Mouse (Mus musculus) neural tube, embryonic 12.5 days (tissue): ENCODE results near the gene Mnd1. TPM values are rescaled to one million over a fixed set of nuclear protein-coding genes. Genes with fewer than 3 reads are reported as not detected.

Experiments used
- ATAC-seq: fragments of 200-750 bp; cut with Nextera tagmentation; 2 replicates; pipeline ENCODE4 v1.8.0; 2017; ENCODE audit warnings: low read depth, mild to moderate bottlenecking, moderate TSS enrichment, moderate library complexity; ENCODE audit not compliant: low FRiP score
- H3K27ac ChIP-seq: fragments of 300-500 bp; sonication (generic); 2 replicates; pipeline ENCODE4 v1.5.1; 2016
- H3K27me3 ChIP-seq: fragments of 300-500 bp; sonication (generic); replicated peaks from 2 replicates; pipeline ENCODE4 v1.6.1; 2016; ENCODE audit warnings: mild to moderate bottlenecking
- H3K36me3 ChIP-seq: fragments of 300-500 bp; sonication (generic); 2 replicates; pipeline ENCODE4 v1.6.1; 2016; ENCODE audit warnings: mild to moderate bottlenecking
- H3K4me1 ChIP-seq: fragments of 300-500 bp; sonication (generic); 2 replicates; pipeline ENCODE4 v1.6.1; 2016
- H3K4me2 ChIP-seq: fragments of 300-500 bp; sonication (generic); replicated peaks from 2 replicates; pipeline ENCODE4 v1.6.1; 2016; ENCODE audit warnings: mild to moderate bottlenecking
- H3K4me3 ChIP-seq: fragments of 300-500 bp; sonication (generic); 2 replicates; pipeline ENCODE4 v1.5.1; 2016
- H3K9ac ChIP-seq: fragments of 300-500 bp; sonication (generic); 2 replicates; pipeline ENCODE4 v1.6.1; 2016; ENCODE audit warnings: mild to moderate bottlenecking
- H3K9me3 ChIP-seq: fragments of 300-500 bp; sonication (generic); 2 replicates; pipeline ENCODE4 v1.6.1; 2016; ENCODE audit warnings: mild to moderate bottlenecking
- WGBS: fragments of 180-500 bp; shearing (Covaris S2); methylation state at CpG from one replicate; pipeline ENCODE4 v1.1.7; 2016; 5-methylcytosine and 5-hydroxymethylcytosine counted together
- polyA plus RNA-seq: library from polyadenylated mRNA; unstranded; fragments of >200 nt; fragmentation: Nextera tagmentation; extraction: Ambion mirVana; gene quantifications from 2 replicates; pipeline ENCODE4 v1.2.1, GENCODE M21; 2016

Mnd1 gene
- polyA plus RNA-seq, result 5.5 and 6.2 TPM in 2 replicates

DNA sequence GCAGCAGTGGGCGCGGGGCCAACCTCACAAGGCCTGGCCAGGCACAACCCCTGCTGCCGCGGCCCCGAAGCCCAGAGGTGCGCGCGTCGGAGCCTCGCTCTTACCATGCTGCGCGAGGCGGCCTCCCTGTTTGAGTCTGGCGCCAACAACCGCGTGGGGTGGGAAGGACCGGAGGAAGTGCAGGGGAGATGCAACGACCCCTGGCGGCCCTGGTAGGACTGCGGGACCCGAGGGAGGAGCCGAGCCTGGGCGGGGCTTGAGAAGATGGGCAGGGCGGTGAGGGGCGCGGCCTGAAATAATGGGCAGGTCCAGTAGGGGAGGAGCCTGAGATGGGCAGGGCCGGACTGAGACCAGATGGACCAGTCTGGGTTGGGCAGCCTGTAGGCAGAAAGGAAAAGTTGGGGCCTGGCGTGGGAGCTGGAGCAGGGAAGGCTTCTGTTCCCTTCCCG is at the start of gene Mnd1:
TSS of gene Mnd1 (minus strand) at position 229 of the 449 bp plus-strand sequence.
- ATAC-seq, result peak; percentile 98
- WGBS, result under 1% methylated on average over 29 of the region's 29 CpGs
- peak within 1 kb of the TSS; percentile 45 for H3K4me3 ChIP-seq
- peaks cover 7% of the 10 kb centered on the region; the same call in 1 of the 2 replicates for H3K4me1 ChIP-seq
- H3K4me2 ChIP-seq, result peak within 1 kb of the TSS; percentile 96
- no peaks in the 10 kb centered on the region for H3K27me3 ChIP-seq
- H3K36me3 ChIP-seq, result peaks cover 17% of the 10 kb centered on the region
- H3K27ac ChIP-seq, result no peak within 1 kb of the TSS
- H3K9me3 ChIP-seq, result no peaks in the 10 kb centered on the region
- peak within 1 kb of the TSS; percentile 56 for H3K9ac ChIP-seq

DNA sequence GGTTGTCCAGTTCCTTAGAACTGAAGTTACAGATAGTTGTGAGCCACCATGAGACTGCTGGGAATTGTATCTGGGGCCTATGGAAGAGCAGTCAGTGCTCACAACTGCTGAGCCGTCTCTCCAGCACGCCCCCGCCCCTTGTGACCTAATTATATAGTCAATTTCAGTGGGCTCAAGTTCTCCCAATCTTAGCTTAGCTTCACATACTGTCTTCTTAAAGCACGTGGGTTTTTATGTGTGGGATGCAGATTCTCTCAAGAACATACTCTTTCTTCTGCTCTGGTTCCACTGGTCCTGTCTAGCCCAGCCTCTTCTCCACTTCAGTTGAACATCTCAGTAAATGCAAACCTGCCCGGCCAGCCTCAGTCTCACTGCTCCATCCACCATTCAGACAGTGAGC is 49.1 kb upstream of the Mnd1 start:
- Histone ChIP-seq H3K36me3 (peaks cover 56% of the 10 kb centered on the region), H3K27ac (no peak overlapping the region), H3K9me3 (no peaks in the 10 kb centered on the region), H3K4me1 (peaks cover 11% of the 10 kb centered on the region), H3K4me2 (no peak overlapping the region), H3K27me3 (no peaks in the 10 kb centered on the region), H3K4me3 (no peak overlapping the region), H3K9ac (no peak overlapping the region)
- ATAC-seq, result no peak
- 92% methylated on average over 5 of the region's 5 CpGs for WGBS

DNA sequence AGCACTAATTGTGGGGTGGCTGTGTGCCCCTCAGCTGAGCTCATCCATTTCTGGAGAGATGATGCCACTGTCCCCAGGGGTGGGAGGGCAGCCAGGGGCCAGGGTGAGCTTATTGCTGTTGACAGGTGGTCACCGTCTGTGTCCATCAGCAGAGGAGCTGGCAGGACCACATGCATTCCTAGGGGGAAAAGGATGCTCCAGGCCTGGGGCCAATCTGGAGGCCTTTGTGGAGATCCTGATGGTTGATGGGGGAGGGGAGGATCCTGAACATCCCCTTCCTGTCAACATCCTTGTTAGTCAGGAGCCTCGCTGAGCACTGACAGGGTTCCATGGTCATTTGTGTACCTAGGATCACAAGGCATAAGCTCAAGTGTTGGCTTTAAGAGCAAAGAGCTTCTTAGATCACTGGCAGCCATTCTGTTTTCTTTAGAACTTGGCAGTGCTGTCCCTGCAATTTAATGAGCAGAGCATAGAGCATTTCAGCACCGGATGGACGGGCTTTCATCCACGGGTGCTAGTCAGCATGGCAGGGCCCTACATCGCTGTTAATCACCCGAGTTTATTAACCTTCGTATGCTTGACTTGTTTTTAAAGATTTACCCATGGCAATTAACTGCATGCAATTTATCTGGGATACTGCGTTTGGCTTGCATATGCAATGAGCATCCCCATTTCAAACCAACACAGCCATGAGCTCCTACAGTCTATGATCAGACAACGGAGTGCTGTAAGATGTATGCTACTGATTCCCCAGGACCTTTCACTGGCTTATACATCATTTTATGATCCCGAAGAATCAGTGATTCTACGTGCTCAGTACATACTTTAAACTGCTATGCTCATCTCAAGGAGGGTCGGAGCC is 45.2 kb upstream of the Mnd1 start:
- Histone ChIP-seq H3K27ac (no peak overlapping the region), H3K27me3 (no peaks in the 10 kb centered on the region), H3K9me3 (no peaks in the 10 kb centered on the region), H3K4me1 (peaks cover 6% of the 10 kb centered on the region; the same call in 1 of the 2 replicates), H3K36me3 (peaks cover 31% of the 10 kb centered on the region), H3K9ac (no peak overlapping the region), H3K4me2 (no peak overlapping the region), H3K4me3 (no peak overlapping the region)
- 49% methylated on average over 13 of the region's 13 CpGs for whole genome bisulfite sequencing
- ATAC-seq, result peak; percentile 85

DNA sequence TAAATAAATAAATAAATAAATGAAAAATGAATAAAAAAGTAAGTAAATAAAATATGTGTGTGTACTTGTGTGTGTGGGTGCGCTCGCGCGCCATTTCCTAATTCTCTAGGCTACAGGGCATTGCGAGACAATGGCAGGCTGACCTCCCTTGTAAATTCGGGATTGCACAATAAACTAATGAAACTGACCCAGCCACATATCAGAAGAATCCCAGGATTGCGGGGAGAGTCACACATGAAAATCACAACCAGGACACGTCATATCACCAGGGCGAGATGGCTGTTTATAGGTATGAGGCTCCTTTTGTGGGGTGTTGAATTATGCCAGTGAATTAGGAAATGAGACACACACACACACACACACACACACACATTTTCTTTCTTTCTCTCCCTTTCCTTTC is 43.9 kb upstream of the Mnd1 start:
- WGBS, result 90% methylated on average over 9 of the region's 9 CpGs
- H3K27me3 ChIP-seq, result no peaks in the 10 kb centered on the region
- no peak for ATAC-seq
- no peaks in the 10 kb centered on the region for H3K9me3 ChIP-seq
- peaks cover 23% of the 10 kb centered on the region for H3K36me3 ChIP-seq
- no peak overlapping the region for H3K9ac ChIP-seq
- peaks cover 6% of the 10 kb centered on the region; the same call in 1 of the 2 replicates for H3K4me1 ChIP-seq
- no peak overlapping the region for H3K4me3 ChIP-seq
- H3K27ac ChIP-seq, result no peak overlapping the region
- no peak overlapping the region for H3K4me2 ChIP-seq

DNA sequence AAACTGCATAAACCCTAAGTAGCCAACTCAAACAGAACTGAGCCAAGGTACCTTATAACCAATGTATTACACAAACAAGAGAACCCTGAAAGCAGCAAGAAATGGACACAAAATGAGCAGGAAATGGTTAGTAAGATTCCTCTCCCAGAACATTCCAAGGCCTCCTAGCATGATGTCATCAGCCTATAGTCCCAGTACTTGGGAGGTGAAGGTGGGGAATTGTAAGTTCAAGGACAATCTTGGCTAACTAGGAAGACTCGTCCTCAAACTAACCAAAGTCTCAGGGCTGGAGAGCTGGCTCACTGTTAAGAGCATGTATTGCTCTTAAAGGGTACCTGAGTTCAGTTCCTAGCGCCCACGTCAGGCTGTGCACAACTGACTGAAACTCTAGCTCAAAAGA is 42.6 kb upstream of the Mnd1 start:
- 97% methylated on average over 3 of the region's 3 CpGs for WGBS
- no peaks in the 10 kb centered on the region for H3K27me3 ChIP-seq

DNA sequence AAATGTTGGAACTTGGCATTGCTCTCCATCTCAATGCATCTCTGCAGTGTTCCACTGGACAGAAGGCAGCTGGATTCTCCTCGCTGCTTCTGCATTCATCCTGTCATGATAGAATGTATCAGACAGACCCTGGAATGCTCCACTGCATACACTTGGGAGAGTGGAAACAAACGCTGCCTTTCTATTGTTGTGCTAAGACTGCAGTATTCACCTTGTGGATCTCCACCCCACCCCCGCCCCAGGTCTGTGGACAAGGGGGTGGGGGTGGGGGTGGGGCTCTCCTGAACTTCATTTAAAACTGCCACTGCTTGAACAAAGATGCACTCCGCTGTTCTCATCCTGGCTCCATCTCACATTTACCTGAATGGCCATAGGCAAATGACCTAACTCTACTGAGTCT is 38.3 kb upstream of the Mnd1 start:
- H3K9ac ChIP-seq, result no peak overlapping the region
- H3K27me3 ChIP-seq, result no peaks in the 10 kb centered on the region
- no peak overlapping the region for H3K4me3 ChIP-seq
- no peak overlapping the region for H3K27ac ChIP-seq
- ATAC-seq, result no peak
- no peaks in the 10 kb centered on the region for H3K9me3 ChIP-seq
- 70% methylated on average over 4 of the region's 4 CpGs for WGBS
- H3K36me3 ChIP-seq, result peaks cover 63% of the 10 kb centered on the region
- no peak overlapping the region for H3K4me2 ChIP-seq
- peaks cover 17% of the 10 kb centered on the region for H3K4me1 ChIP-seq

More for the DNA sequence above, 42.6 kb upstream of the Mnd1 start:
- no peaks in the 10 kb centered on the region for H3K9me3 ChIP-seq
- ATAC-seq, result no peak
- H3K9ac ChIP-seq, result no peak overlapping the region
- H3K36me3 ChIP-seq, result peaks cover 31% of the 10 kb centered on the region
- H3K4me3 ChIP-seq, result no peak overlapping the region
- H3K4me1 ChIP-seq, result peaks cover 6% of the 10 kb centered on the region; the same call in 1 of the 2 replicates
- no peak overlapping the region for H3K4me2 ChIP-seq
- no peak overlapping the region for H3K27ac ChIP-seq

DNA sequence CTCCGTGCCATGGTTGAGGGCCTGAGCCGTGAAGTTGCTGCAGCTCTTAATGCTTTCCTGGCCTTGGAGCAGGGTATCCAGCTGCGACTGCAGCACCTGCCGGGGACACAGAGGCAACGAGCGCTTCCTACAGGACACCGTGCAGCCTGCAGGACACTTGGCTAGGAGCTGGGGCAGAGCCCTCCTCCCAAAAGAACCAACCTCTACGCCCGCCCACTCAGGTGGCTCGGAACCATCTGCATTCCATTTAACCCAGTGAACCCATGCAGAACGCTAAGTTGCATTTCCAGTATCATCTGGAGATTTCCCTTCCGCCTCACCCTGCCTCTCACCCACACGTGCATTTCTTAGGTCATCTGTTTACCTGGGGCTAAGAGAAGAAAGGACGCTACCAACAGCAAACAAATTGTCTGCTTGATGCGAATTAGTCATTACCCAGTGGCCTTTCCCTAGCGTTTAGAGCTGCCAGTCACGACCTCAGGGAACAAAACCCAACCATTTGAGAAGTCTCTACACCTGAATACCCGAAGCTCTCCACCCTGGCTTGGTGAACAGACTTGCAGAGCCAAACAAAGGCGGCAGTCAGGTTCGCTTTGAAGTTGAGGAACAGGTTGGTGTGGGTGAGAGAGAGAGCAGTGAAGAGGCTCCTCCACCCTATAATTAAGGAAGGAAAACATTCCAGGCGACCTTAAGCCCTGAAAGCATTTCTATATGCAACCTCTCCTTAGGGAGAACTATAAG is 35.7 kb upstream of the Mnd1 start:
- 51% methylated on average over 21 of the region's 21 CpGs for WGBS
- 0 out of 2 replicates have a peak overlapping the region, but pooled peaks have one; percentile 13 for H3K9ac ChIP-seq
- H3K36me3 ChIP-seq, result peaks cover 62% of the 10 kb centered on the region
- peak; percentile 55 for ATAC-seq
- no peak overlapping the region for H3K27ac ChIP-seq
- peak overlapping the region; percentile 41 for H3K4me2 ChIP-seq
- H3K4me3 ChIP-seq, result no peak overlapping the region
- H3K27me3 ChIP-seq, result no peaks in the 10 kb centered on the region
- peaks cover 17% of the 10 kb centered on the region for H3K4me1 ChIP-seq
- H3K9me3 ChIP-seq, result no peaks in the 10 kb centered on the region

DNA sequence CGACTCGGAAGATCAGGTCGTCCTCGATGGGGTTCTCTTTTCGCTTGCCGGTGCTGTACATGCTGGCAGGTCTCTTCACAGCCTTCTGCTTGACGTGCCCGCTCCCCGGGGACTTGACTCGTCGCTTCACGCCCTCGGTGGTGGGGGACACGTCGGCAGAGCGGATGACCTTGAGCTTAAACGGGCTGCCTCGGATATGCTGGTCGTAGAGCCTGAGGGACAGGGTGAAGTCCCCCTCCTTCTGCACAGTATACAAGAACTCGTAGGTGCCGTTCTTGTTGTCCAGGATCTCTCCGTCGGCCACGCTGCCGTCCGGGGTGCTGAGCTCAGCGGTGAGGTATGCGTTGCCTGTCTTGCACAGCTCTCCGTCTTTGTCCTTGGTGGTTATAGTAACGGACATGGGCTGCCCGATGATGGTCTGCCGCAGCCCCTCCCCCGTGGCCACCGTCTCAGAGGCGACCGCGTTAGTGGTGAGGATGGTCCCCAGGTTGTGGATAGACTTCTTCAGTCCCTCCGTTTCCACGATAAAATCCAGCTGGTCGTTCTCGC is 35.0 kb upstream of the Mnd1 start:
- Histone ChIP-seq H3K9me3 (no peaks in the 10 kb centered on the region), H3K9ac (0 out of 2 replicates have a peak overlapping the region, but pooled peaks have one; percentile 13), H3K4me1 (peaks cover 17% of the 10 kb centered on the region), H3K27ac (no peak overlapping the region), H3K4me3 (no peak overlapping the region), H3K4me2 (peak overlapping the region; percentile 41), H3K27me3 (no peaks in the 10 kb centered on the region), H3K36me3 (peaks cover 59% of the 10 kb centered on the region)
- 17% methylated on average over 41 of the region's 41 CpGs for WGBS
- peak; percentile 75 for ATAC-seq

DNA sequence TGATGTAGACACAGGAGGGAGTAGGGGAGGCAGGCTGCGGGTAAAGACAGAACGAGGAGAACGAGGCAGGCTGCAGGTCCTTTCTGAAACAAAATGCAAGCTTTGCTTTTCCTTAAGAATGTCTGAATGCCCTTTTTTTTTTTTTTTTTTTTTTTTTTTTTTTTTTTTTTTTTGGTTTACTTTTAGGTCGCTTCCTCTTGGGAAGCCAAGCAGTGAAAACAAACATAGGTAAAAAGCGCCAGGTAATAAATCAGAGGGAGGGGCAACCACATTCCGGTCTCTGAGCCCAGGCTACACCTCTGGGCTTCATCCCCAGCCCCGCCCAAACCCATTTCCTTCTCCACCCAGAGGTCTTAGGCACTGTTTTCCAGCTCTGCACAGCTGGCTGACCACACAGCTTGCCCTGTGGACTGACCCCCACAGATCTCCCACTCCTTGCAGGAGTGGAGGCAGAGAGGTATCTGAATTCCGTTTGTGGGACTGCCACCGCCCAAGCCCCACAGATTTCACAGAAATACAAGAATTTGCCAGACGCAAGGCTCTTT is 34.1 kb upstream of the Mnd1 start:
- Histone ChIP-seq H3K9ac (no peak overlapping the region), H3K4me1 (peaks cover 17% of the 10 kb centered on the region), H3K27ac (no peak overlapping the region), H3K36me3 (peaks cover 63% of the 10 kb centered on the region), H3K4me3 (no peak overlapping the region), H3K4me2 (0 out of 2 replicates have a peak overlapping the region, but pooled peaks have one; percentile 41), H3K27me3 (no peaks in the 10 kb centered on the region), H3K9me3 (no peaks in the 10 kb centered on the region)
- 60% methylated on average over 10 of the region's 10 CpGs for WGBS
- ATAC-seq, result no peak

DNA sequence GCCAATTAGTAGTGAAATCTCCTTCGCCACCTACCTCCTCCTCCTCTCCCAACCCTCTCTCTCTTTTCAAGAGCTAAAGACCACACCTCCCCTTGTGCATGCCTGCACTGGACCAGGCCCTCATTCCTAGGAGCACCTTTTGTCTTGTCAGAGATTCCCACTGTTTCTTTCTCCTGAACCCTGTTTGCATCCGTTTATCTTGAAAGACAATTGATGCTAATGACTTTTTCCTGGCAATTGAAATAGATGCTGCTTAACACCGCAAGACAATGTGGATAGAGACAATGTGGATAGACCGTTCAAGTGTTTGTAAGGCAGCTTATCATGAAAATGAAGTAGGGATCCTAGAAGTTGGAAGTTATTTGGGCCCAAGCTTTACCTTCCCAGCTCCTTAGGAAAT is 26.1 kb upstream of the Mnd1 start:
- no peaks in the 10 kb centered on the region for H3K9me3 ChIP-seq
- H3K4me2 ChIP-seq, result no peak overlapping the region
- H3K27ac ChIP-seq, result no peak overlapping the region
- 17% methylated on average over 4 of the region's 4 CpGs for WGBS
- ATAC-seq, result no peak
- H3K4me3 ChIP-seq, result no peak overlapping the region
- H3K36me3 ChIP-seq, result peaks cover 25% of the 10 kb centered on the region
- no peak overlapping the region for H3K9ac ChIP-seq
- H3K4me1 ChIP-seq, result no peaks in the 10 kb centered on the region; the same call in 1 of the 2 replicates
- no peaks in the 10 kb centered on the region for H3K27me3 ChIP-seq

DNA sequence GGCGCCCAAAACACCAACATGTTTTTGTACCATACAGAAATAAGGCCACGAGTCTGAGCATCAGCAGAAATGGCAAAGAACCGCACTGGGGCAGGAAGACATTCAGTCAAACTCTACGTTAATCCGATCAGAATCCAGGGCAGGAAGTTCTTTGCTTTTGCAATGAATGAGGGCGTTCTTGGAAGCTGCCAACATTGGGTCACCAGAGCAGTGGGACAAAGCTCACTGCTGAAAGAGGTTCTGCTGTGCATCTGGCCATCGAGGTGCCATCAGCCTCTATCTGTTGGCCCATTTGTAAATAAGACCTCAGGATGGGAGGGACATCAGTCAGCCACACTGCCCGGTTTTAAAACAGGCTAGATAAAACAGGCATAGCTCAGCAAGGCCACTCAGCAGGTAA is 25.5 kb upstream of the Mnd1 start:
- Histone ChIP-seq H3K9ac (no peak overlapping the region), H3K9me3 (no peaks in the 10 kb centered on the region), H3K36me3 (peaks cover 30% of the 10 kb centered on the region), H3K4me3 (no peak overlapping the region), H3K4me1 (no peaks in the 10 kb centered on the region; the same call in 1 of the 2 replicates), H3K27ac (no peak overlapping the region), H3K27me3 (no peaks in the 10 kb centered on the region), H3K4me2 (no peak overlapping the region)
- 54% methylated on average over 8 of the region's 8 CpGs for WGBS
- no peak for ATAC-seq

DNA sequence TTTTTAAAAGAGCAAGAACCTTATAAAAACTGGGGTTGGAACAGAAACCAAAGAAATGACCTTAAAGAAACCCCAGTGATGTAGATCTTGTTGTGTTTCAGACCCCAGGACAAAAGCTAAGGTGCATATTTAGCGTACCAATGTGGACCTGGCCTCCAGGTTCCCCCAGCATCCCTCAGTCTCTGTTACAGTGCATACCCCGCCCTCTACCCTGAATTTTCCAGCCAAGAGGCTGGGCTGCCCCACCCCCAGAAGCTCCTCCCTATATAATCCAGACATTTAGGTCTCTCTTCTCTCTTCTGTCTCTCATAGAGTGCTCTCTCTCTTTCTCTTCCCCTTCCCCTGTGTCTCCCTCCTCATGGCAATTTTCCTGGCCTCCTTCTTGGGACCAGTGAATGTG is 24.7 kb upstream of the Mnd1 start:
- Histone ChIP-seq H3K9me3 (no peaks in the 10 kb centered on the region), H3K9ac (no peak overlapping the region), H3K4me2 (no peak overlapping the region), H3K27me3 (no peaks in the 10 kb centered on the region), H3K4me1 (no peaks in the 10 kb centered on the region; the same call in 1 of the 2 replicates), H3K36me3 (peaks cover 24% of the 10 kb centered on the region), H3K27ac (no peak overlapping the region), H3K4me3 (no peak overlapping the region)
- WGBS, result 72% methylated on average over 2 of the region's 2 CpGs
- ATAC-seq, result no peak
